Mouse (Mus musculus) heart, postnatal 0 days (tissue): ENCODE measurements around the gene Gnb2.

Source experiments
- CTCF ChIP-seq: IDR thresholded peaks from 2 replicates; pipeline ENCODE4 v1.5.1; 2016; ENCODE audit warnings: antibody characterized with exemption, control low read depth, low read depth
- EP300 ChIP-seq: IDR thresholded peaks from 2 replicates; pipeline ENCODE4 v1.6.1; 2016; ENCODE audit warnings: antibody characterized with exemption, low read depth

DNA sequence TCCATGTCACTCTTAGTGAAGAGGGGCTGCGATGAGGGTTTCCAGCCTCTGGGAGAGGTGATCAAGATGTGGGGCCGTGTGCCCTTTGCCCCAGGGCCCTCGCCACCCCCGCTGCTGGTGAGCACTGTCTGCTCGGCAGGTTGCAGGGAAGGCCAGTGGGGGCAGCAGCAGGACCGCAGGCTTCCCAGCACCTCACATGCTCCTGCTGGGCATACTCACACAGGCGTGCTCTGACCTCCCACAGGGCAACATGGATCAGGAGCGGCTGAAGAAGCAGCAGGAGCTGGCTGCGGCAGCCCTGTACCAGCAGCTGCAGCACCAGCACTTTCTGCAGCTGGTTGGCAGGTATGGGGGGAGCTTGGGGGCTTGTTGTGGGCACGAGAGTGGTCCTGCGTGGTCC is 10.6 kb downstream of the Gnb2 start:
- no peak for TF ChIP-seq CTCF
- no peak for TF ChIP-seq EP300
